Mouse (Mus musculus) thymus, postnatal 25 days (tissue): ENCODE measurements around the gene Ppp1r1b.

Experiments used
- DNase-seq: peaks from one replicate; pipeline ENCODE4 v3.0.0; 2022

Ppp1r1b gene

DNA sequence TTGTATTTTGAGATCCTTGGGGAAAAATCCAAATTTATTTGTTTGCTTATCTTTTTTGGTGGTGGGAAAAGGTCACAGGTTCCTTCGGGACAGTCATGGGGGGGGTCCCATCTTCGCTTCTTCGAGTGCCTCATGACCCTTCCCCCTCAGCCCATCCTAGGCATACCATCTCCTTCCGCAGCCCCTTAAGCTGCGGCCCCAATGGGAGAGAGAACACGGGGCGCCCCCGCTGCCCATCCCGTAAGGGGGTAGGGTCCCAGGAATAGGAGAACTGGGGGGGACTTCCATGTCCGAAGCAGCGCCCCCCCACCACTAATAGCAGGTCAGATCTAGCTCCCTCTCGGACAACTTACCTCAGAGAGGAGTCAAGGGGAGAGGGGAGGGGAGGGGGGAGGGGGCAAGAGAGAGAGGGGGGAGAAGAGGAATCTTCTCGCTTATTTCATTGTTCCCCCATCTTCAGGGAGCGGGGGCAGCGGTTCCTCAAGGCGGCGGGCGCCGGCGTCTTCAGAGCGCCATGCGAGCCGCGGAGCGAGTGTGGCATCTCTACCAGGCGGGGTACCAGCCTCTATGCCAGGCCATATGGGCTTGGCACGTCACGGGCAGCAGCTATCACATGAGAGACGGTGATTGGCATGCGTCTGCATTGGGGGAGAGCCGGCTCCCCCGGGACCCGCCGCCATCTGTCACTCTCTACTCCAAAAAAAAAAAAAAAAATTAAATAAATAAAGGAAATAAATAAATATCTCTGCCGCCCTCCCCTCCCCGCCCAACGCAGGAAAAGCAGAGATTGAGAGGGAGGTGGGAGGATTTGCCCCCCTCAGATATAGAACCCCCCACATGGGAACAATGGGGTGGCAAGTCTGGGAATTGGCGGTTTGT lies 18.9 kb upstream of the Ppp1r1b start, which contains the start of gene Neurod2:
Gene Neurod2 (minus strand): TSS at position 568 of the 879 bp plus-strand sequence.
- DNase-seq: no peak

GRCm38 (mm10) chr11:98329960-98330744 lies 18.1 kb upstream of the Ppp1r1b start:
- DNase-seq: no peak

DNA sequence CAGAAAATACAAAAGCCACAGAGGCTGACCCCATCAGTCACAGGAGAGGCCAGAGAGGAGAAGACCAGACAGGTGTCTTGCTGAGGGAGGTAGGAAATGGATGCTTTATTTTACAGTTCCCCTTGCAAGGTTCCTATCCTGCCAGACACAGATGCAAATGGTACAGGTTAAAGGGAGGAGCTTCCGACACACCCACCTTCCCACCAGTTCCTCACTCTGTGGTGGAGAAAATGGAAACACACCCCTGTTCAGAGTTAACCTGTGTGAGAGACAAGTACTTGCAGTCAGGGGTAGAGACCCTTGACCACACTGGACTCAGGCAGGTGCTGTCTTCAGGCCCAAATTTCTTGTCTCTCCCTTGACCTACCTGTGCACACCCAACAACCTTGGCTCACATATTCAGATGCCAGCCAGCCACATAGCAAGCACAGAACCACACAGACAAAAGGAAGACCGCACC lies 17.4 kb upstream of the Ppp1r1b start:
- no peak for DNase-seq

DNA sequence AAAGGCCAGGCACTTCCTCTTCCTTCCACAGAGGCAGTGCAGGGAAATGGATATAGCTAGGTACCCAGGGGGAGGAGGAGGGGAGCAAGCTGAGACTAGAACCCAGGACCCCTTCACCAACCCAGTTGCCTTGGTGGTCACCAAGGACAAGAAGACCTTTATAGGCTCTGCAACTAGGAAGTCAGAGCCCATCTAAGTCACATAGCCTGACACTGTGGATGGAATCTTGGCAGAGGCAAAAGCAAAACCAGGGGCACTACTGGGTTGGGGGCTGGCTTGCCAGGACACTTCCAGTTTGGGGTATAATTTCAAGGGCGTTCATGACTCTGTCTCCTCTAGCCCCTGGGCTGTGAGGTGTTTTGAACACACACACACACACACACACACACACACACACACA lies 16.8 kb upstream of the Ppp1r1b start:
- no peak for DNase-seq

DNA sequence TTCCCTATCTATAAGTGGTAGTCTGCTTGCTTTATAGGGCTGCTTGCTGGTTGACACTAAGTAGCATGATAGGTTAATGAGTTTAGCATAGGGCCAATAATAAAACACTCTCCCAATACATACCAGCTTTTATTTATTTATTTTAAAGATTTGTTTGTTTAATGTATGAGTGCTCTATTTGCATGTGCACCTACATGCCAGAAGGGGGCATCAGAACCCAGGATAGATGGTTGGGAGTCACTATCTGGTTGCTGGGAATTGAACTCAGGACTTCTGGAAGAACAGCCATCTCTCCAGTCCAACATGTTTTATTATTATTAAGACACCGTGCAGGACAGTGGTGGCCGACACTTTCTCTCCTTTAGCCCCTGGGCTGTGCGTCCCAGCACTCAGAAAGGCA lies 16.0 kb upstream of the Ppp1r1b start:
- DNase-seq: no peak

DNA sequence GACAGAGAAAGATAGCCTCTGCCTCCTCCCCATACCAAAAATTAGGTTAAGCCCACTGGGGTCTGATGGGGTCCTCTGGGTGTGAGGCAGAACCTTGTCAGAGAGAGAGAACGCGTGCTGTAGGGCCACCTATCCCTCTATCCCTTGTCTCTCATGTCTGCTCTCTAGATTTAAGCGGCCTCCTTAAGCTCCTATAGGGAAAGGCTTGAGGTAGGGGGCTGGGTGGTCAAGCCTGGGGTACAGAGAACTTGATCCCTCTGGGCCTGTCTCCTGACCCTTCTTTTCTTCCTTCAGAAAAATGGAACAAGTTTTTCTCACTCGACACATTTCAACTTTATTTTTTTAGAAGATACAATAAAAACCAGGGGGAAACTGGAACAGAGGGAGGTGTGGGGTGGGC lies 15.4 kb upstream of the Ppp1r1b start:
- no peak for DNase-seq

DNA sequence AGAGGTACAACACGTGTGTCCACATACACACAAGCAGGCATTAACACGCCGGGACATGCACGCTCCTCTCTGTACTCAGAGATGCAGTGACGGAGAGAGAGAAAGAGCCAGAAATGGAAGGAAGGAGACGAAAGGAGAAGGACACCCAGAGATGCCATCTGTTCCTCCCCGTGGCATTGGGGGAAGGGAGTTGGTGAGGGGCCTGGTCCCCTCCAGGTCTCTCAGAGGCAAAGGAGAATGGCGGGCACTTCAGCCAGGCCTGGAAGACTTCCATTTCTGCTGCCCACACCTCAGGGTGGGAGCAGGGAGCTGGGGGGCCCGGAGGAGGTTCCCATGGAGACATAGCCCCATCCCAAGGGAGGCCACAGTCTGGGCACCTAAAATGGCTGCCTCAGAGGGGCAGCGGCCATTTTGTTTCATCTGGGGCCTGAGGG lies 14.9 kb upstream of the Ppp1r1b start:
- no peak for DNase-seq

DNA sequence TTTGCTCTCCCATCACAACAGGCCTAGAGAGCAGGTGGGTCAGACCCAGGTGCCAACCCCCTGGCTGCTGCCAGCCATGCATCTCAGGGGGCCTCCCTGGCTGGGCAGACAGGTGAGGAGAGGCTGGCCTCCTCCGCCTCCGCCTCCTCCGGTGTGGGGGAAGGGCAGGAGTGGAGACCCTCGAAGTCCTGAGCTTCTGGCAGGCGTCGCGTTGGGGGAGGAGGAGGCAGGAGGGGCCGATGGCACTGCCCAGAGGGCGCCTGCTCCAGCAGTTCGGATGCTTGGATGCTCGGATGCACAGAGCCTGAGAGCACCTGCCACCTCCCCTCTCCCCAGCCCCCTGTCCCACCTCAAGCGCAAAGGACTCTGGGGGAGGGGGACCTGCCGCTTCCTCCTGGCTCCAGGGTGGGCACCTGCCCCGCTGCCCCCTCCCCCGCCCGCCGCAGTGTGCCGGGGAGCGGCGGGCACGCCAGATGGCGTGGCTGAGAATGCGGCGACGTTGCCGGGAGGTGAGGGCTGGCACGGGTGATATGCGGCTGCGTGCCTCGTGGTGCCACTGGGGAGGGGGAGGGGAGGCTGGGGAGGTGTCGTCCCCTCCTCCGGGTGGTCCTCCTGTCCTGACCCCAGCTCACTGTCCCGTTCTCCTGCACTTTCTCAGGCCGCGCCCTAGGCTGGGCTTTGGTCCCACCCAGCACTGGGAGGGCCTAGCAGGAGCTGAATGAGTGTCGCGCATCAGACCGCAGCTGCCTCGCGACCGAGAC lies 14.0 kb upstream of the Ppp1r1b start:
- no peak for DNase-seq

DNA sequence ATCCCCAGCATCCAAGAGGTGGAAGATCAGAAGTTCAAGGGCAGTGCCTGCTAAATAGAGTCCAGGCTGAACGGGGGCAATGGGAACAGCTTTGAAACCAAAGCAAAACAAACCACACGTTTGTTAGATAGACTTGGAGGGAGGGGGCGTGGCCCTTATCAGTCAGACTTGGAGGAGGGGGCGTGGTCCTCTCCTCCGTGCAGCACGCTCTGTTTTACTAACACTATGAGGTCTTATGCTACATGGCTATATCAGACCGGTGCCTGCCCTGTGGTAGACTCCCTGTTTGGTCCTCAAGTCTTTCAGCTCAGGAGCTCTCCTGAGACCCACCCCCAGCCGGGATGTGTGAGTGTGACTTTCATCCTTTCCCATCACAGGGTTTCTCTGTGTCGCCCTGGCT lies 13.0 kb upstream of the Ppp1r1b start:
- DNase-seq: no peak

- no peak for DNase-seq
Measured at GRCm38 (mm10) chr11:98336245-98337107, 11.7 kb upstream of the Ppp1r1b start.

DNA sequence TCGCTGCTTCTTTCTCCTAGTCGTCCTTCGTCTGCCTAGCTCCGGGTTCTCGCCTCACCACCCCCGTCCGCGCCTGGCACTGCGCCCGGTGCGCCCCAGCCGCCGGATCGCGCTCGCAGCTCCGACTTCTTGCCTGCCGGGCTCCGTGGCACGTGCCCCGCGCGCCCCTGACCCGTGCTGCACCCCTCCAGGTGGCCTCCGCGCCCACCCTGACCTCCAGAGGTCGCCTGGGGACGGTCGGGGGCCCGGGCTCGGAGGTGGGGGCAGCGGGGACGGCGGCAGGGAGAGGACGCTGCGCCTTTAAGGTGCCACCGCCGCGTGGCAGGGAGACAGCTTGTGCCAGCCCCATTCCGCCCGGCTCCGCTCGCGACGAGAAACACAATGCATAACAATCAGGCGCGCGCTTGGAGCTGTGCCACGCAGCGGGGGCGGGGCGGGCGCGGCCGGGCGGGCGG lies 9.7 kb upstream of the Ppp1r1b start:
- no peak for DNase-seq

DNA sequence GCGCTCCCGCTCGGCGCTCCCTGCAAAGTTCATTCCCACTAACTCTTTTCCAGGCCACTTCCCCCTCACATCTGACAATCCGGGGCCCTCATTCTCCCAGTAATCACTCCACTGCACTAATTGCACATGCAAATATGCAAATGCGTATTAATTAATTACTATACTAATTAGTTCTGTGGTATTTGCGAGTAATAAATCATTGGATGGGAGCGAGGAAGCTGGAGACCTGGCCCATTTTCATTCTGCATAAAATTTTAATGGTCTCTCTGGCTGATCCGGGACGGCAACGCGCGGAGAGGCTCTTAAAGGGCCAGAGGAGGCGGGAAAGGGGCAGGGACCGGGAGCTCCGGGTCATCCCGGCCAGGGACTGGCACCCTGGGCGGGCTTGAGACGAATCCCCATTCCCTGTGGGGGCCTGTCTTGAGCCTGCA lies 9.1 kb upstream of the Ppp1r1b start:
- no peak for DNase-seq

DNA sequence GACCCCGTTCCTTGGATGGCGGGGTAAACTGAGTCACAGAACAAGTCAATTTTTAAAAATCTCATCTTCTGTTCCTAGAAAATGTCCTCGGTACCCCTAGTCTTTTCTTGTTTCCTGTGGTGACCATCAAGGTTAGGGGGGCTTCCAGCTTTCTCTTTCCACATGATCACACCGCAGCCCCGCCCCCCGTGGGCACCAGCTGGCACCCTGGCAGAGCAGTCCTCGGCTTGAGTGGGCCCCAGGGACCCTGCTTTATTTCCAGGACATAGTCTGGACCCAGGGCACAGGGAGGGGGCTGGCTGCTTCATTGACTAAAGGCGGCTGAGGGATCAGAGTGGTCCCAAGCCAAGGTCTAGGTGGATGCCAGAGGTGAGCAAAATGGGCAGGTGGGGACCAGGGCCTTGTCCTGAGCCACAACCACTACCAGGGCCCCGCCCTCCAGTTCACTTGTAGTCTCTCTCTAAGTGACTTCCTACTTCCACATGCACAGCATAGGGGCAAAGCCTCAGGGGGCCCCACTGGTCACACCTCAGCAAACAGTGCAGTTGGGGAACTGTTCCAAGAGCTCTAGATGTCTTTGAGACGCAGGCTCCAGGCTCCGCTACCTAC lies 8.4 kb upstream of the Ppp1r1b start:
- no peak for DNase-seq

- no peak for DNase-seq
Measured at GRCm38 (mm10) chr11:98340597-98340996, 7.6 kb upstream of the Ppp1r1b start.

DNA sequence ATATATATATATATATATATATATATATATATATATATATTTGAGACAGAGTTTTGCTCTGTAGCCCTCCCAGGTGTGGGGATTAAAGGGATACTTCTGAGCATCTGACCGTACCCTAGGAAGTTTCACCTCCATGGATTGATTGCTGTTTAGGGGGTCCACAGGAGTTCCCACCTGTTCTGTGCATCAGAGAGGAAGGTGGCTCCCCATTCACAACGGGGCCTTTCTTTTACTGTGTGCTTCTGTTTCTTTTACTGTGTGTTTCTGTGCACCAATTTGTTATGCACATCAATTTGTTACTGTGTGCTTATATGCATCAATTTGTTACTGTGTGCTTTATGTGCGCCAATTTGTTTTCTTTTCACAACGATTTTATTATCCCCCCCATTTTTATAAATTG lies 7.0 kb upstream of the Ppp1r1b start:
- no peak for DNase-seq

DNA sequence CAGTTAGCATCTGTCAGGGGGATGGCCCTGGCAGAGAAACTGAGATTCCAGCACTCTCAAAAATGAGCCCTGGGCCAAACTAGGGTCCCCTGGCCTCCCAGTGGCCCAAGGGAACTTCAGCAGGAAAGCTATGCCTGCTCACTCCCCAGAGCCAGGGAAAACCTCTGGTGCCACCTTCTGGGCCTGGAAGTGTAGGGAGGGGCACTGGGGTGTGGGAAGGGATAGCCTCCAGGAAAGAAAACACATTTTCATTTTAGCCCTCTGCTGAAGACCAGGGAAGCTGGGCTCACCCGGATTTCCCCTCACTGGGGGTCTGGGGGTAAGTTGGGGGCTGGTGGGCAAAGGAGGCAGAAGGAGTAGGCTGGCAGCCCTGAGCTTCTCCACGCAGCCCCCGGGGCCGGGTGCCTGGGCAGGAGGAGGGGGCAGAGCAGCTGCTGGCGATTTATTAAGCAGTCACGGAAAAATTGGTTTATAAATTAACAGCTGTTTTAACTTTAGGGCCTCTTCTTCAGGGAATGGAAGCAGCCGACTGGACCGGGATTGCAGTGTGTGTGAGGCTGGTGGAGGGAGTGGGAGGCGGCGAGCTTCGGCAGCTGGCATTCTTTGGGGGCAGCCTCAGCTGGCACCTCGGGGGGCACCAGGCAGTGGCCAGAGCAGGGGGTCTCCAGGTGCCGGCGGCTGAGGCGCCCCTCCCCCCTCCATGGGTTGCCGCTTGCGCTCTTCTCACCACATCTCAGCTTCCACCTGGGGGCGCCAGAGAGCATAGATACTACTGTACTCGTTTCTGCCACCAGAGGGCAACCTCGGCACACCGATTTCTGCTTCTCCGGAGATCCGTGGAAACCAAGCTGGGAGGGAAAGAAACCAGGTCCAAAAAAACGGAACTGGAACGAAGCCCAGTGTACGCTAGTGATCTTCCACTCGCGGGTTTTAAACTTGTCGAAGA lies 5.9 kb upstream of the Ppp1r1b start:
- DNase-seq: peak; percentile 91

- DNase-seq: peak; percentile 86
Measured at GRCm38 (mm10) chr11:98345253-98345652, 3.0 kb upstream of the Ppp1r1b start.

DNA sequence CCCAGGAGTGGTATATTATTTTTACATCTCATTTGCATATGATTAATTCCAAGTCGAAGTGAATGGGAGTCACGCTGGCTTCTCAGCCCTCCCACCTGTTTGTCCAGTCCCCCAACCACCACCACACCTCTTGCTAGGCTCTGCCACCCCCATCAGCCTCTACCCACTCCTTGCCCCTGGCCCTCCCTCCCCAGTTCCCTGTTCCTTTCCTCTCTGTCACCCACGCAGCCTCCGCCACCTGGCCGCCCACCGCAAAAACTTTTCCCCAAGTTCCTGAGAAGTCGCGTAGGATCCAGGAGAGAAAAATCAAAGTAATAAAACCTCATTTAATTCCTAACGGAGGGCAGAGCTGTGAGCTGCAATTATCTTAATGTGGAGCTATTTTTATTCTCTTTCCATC lies 2.0 kb upstream of the Ppp1r1b start:
- no peak for DNase-seq

GRCm38 (mm10) chr11:98347385-98348082 lies 670 bp upstream of the Ppp1r1b start:
- no peak for DNase-seq

DNA sequence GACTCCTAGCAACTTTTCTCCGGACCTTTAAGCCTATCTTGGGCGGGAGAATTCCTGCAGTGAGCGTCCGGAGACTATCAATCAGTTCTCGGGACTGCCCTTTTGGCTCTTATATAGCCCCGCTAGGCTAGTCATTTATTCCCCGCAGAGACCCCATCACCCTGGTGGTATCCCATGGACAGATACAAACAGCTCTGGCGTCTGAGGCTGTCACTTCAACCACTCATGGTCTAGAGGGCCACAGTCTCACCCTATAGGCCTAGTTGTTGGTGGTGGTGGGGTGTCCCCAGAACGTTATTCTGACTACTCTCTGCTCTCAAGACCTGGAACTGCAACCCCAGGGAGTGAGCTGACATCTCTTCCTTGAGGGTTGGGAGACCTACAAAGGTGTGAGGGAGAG lies 1.1 kb downstream of the Ppp1r1b start:
- DNase-seq: no peak
